Mouse (Mus musculus) bone marrow macrophage, adult 2 months (primary cell): ENCODE measurements around the gene Cradd.

Experiments
- CTCF ChIP-seq: IDR thresholded peaks from 2 replicates; pipeline ENCODE4 v1.5.1; 2012; ENCODE audit warnings: low read depth, mild to moderate bottlenecking, low read length, moderate library complexity
- POLR2A ChIP-seq: IDR thresholded peaks from 2 replicates; pipeline ENCODE4 v1.6.1; 2012; ENCODE audit warnings: mild to moderate bottlenecking, low read depth, low read length, borderline replicate concordance

- TF ChIP-seq CTCF (no peak), POLR2A (no peak)
Measured at GRCm38 (mm10) chr10:95170721-95171354, 153.1 kb downstream of the Cradd start.
